Mouse (Mus musculus): ENCODE measurements around the gene Mtch1. TPM values are rescaled to one million over a fixed set of nuclear protein-coding genes. Genes with fewer than 3 reads are reported as not detected.
A peak's percentile ranks its signal among the peaks of the same experiment; 100 is the strongest.

The Mtch1 gene
- polyA plus RNA-seq, 1 experiment from 2014 or later = 467 TPM

DNA sequence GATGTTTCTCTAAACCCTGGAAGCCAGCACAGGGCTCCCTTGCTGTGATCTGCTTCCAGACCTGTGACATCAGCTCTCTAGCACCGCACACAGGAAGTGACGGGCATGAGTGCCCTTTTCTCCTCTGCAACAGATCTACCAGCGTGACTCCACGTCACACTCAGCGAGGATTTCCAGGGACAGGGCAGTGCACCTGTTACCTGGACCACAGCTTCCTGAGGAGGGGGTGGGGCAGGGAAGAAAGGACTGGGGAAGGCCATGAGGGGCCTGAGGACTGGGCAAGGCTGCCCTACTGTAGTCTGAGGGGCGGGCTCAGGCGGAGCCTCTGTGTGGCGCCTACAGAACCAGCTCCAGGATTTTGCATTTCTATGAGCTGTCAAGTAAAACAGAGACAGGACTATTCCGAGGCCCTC lies 6.1 kb downstream of the Mtch1 start:
- Histone ChIP-seq H3K4me1 (replicated peaks) (peaks cover 65% of the 10 kb centered on the region), H3K4me2 (no peak overlapping the region), H3K27me3 (no peaks in the 10 kb centered on the region), H3K36me3 (peaks cover 73% of the 10 kb centered on the region), H3K9ac (peak overlapping the region; percentile 44; the same call in 1 of the 2 replicates), H3K4me3 (no peak overlapping the region), H3K9me3 (no peaks in the 10 kb centered on the region), H3K27ac (replicated peaks) (peak overlapping the region; percentile 69)
- 24% methylated on average over 9 of the region's 9 CpGs for WGBS
- ATAC-seq (ENCODE audit: low read depth) = 0 out of 2 replicates have a peak, but pooled peaks have one; percentile 11

DNA sequence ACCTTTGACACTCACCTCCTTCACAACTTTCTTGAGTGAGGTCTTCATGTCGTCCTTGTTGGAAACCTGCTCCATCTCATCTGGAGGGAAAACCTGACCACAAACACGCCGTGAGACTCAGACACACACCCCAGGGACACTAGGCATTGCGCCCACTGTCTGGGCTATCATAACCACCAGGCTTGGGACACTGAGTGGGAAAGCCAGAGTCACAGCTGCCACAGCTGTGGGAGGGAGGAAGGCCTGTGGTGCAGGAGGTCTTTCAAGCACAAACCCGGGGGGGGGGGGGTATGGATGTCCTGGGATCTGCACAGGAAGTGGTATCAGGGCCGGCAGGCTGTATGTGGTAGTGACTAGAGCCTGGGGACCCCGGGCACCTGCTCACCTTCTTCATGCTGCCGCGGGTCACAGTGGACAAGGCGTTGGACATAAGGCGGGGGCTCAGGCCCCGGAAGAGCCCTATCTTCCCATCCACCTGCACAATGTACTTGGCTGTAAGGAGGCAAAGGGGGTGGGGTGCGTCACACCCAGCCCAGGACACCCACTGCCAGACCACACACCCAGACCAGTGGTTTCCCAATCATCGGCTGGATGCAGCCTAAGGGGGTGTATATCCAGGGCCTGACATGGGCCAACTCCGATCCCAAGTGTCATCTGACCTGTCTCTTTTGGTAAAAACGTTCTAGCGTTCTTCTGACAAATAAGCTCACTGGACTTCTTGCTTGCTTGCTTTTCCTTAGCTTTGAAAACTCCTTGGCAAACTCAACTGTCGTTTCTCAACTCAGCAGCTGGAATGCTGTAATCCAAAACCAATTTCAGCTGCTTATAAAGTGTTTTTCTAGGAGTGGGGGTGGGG lies 7.1 kb downstream of the Mtch1 start:
- Histone ChIP-seq H3K27ac (replicated peaks) (no peak overlapping the region), H3K4me1 (replicated peaks) (peaks cover 55% of the 10 kb centered on the region), H3K27me3 (no peaks in the 10 kb centered on the region), H3K4me3 (no peak overlapping the region), H3K9ac (no peak overlapping the region; the same call in 1 of the 2 replicates), H3K36me3 (peaks cover 82% of the 10 kb centered on the region), H3K9me3 (no peaks in the 10 kb centered on the region), H3K4me2 (no peak overlapping the region)
- WGBS = 81% methylated on average over 18 of the region's 18 CpGs
- no peak for ATAC-seq (ENCODE audit: low read depth)

DNA sequence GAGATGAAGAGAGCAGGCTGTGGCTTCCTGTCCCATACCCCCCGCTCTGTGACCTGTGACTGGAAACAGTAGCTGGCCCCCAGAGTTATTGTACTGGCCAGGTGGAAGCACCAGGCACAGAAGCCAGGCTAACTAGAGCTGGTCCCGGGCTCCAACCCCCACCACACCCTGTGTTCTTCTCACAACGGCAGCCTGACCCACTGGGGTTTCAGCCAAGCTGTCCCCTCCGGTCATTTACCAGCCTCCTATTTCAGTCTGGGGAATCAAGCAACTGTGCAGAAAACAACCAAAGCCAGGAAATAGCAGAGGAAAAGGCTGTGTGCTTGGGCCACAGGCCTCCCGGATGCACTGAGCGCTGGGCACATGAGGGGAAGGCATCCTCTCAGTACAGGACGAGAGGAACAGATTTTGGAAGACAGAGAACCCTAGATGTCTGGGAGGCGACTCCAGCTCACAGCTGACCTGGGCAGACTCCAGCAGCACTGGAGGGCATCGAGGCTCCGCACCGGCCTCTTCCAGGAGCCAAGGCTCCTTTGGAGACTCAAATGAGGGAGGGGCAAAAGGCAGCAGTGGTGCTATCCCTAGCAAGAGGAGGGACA lies 8.5 kb downstream of the Mtch1 start:
- Histone ChIP-seq H3K27me3 (no peaks in the 10 kb centered on the region), H3K9ac (peak overlapping the region; percentile 9; the same call in 1 of the 2 replicates), H3K4me3 (no peak overlapping the region), H3K4me1 (replicated peaks) (peaks cover 49% of the 10 kb centered on the region), H3K9me3 (no peaks in the 10 kb centered on the region), H3K36me3 (peaks cover 90% of the 10 kb centered on the region), H3K27ac (replicated peaks) (peak overlapping the region; percentile 67), H3K4me2 (no peak overlapping the region)
- WGBS = 83% methylated on average over 11 of the region's 11 CpGs
- ATAC-seq (ENCODE audit: low read depth) = no peak

DNA sequence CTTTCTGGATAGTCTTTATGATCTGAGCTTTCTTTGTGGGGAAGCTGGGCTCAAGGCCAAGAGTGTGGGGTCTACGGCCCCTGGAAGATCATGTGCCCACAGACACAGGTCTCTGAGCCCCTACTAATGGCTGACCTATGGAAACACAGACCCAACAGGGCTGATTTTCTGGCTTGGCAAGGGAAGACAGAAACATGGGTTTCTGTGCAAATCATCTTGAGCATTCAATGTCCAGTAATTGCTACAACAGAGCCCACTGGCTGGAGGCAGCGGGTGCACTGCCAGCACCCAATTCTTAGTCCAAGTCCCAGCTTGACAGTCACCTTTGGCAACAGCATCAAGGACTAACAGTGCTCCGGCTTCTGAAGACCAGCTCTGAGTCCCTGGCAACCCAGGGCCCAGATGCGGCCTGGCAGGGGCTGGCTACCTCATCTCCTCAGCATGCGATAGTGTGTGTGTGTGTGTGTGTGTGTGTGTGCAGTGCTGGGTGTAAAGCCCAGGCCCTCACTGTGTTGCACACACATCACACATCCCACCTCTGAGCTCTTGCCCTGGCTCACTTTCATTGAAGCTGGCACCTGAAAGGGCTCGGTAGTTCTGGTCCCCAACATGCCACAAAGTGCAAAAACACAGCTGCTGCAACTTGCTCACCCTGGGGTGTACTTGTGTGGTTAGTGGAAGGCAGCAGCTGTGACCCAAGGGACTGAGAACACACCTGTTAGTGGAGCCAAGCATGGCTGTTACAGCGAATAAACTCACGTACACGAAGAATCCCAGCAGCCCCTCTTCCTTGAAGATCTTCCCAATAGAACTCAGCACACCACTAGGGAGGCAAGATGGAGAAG lies 9.5 kb downstream of the Mtch1 start:
- Histone ChIP-seq H3K9me3 (no peaks in the 10 kb centered on the region), H3K4me1 (replicated peaks) (peaks cover 47% of the 10 kb centered on the region), H3K27me3 (no peaks in the 10 kb centered on the region), H3K36me3 (peaks cover 89% of the 10 kb centered on the region), H3K27ac (replicated peaks) (peak overlapping the region; percentile 67), H3K4me3 (no peak overlapping the region), H3K4me2 (no peak overlapping the region), H3K9ac (no peak overlapping the region)
- 78% methylated on average over 9 of the region's 9 CpGs for WGBS
- no peak; the same call in 1 of the 2 replicates for ATAC-seq (ENCODE audit: low read depth)

DNA sequence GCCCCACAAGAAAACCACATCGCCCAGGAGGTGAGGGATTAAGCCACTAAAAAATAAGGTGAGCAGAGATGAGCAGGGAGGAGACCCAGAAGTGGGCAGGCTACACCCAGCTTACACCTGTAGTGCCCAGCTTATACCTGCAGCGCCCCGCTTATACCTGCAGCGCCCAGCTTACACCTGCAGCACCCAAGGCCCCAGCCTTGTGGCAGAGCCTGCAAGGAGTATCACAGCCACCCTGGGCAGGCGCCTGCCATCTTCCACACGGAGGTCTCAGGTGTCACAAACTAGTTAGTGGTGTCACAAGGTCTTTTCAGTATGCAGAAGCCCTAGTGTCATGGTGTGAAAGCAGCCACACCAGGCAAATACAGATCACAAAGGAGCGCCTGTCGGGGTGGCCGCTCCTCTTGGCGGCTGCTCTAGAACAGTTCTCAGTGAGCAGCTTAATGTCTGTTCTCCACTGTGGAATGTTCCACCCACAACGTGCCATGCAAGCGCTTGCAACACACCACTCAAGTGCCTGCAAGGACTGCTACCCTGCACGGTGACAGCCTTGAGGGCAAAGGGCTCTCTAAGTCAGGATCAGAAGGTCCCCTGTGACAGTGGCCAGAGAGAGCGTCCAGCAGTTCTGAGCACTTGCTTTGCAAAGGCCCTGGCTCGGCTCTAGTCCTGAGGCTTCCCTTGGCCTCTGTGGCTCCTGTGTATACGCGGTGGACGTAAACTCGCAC lies 11.3 kb downstream of the Mtch1 start:
- Histone ChIP-seq H3K4me2 (no peak overlapping the region), H3K9me3 (no peaks in the 10 kb centered on the region), H3K27me3 (no peaks in the 10 kb centered on the region), H3K4me3 (no peak overlapping the region), H3K4me1 (replicated peaks) (peaks cover 36% of the 10 kb centered on the region), H3K36me3 (peaks cover 90% of the 10 kb centered on the region), H3K27ac (replicated peaks) (no peak overlapping the region), H3K9ac (no peak overlapping the region)
- ATAC-seq (ENCODE audit: low read depth) = no peak
- 96% methylated on average over 19 of the region's 19 CpGs for WGBS

DNA sequence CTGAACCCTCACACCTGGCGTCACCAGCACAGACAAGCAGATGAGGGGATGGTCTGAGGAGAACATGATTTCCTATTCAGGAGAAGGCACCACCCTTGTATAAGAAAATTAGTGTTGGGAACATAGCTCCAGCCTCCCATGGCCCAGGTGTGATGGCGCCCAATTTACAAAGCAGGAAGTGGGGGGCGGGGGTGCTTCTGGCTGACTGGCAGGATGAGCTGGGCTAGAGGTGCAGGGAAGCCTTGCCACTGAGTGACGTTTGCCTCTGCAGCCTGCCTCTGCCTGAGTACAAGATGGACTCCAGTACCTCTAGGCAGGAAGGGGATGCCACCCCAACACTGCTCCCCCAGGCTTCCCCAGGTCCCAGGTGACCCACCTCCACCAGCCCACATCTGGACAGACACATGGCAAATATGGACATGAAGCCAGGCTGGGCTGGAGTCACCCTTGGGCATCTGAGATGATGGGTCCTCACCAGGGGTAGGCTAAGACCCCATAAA lies 15.5 kb downstream of the Mtch1 start:
- no peak for ATAC-seq (ENCODE audit: low read depth)
- Histone ChIP-seq H3K4me2 (no peak overlapping the region), H3K27ac (replicated peaks) (no peak overlapping the region), H3K4me1 (replicated peaks) (peaks cover 18% of the 10 kb centered on the region), H3K9me3 (no peaks in the 10 kb centered on the region), H3K27me3 (peaks cover 4% of the 10 kb centered on the region; the same call in 1 of the 2 replicates), H3K4me3 (no peak overlapping the region), H3K9ac (no peak overlapping the region), H3K36me3 (peaks cover 68% of the 10 kb centered on the region)
- 87% methylated on average over 4 of the region's 4 CpGs for WGBS

DNA sequence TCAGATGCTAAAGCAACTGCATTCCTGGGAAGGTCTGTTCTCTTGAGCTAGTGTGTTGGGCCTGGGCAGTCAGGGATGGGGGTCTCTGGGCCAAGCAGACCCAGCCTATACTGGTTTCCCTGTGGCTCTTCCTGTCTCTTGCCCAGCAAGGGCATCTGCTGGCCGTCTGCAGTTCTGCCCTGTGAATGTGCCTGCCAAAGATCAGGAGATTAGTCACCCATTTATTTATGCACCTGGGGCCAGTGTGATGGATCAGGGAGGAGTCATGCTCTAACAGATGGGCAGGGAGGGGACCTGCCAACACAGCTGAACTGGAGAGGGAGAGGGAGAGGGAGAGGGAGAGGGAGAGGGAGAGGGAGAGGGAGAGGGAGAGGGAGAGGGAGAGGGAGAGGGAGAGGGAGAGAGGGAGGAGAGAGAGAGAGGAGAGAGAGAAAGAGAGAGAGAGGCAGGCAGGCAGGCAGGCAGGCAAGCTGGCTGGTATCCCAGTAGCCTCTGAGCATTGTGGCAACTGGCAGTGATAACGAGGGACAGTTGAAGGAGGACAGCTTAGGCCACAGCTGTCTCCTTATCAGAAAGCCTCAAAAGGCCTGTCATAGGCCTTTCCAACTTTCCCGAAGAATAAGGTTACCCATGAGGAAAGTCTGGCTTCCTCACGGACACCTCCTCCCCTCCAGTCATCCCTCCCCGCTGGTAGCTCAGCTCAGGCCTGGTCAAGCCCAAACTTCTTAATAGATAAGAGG lies 16.9 kb downstream of the Mtch1 start:
- Histone ChIP-seq H3K27ac (replicated peaks) (peak overlapping the region; percentile 76), H3K4me1 (replicated peaks) (peaks cover 32% of the 10 kb centered on the region), H3K27me3 (peaks cover 4% of the 10 kb centered on the region; the same call in 1 of the 2 replicates), H3K4me2 (no peak overlapping the region), H3K4me3 (no peak overlapping the region), H3K9ac (no peak overlapping the region), H3K36me3 (peaks cover 54% of the 10 kb centered on the region), H3K9me3 (no peaks in the 10 kb centered on the region)
- 38% methylated on average over 5 of the region's 5 CpGs for WGBS
- peak; percentile 40; the same call in 1 of the 2 replicates for ATAC-seq (ENCODE audit: low read depth)

DNA sequence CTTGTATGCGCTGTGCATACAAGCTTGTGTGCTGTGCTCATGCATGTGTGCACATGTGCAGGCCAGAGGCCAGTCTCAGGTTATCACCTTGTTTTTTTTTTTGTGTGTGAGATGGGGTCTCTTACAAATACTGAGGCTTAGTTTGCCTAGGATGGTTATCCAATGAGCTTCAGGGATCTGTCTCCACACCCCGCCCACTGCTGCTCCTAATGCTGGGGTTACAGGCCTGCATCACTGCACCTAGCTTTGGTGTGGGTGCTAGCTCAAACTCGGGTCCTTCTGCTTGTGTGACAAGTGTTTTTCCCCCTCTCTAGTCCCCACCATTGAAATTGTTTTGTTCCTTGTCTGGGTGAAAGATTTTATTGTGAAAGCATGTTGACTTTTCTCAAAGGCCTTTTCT lies 17.5 kb downstream of the Mtch1 start:
- H3K27ac ChIP-seq (replicated peaks) = peak overlapping the region; percentile 76
- H3K4me2 ChIP-seq = no peak overlapping the region
- no peak overlapping the region for H3K4me3 ChIP-seq
- H3K9me3 ChIP-seq = no peaks in the 10 kb centered on the region
- no peak overlapping the region for H3K9ac ChIP-seq
- H3K4me1 ChIP-seq (replicated peaks) = peaks cover 36% of the 10 kb centered on the region
- WGBS = 91% methylated on average over 3 of the region's 3 CpGs
- no peak for ATAC-seq (ENCODE audit: low read depth)
- H3K27me3 ChIP-seq = peaks cover 4% of the 10 kb centered on the region; the same call in 1 of the 2 replicates
- H3K36me3 ChIP-seq = peaks cover 48% of the 10 kb centered on the region

DNA sequence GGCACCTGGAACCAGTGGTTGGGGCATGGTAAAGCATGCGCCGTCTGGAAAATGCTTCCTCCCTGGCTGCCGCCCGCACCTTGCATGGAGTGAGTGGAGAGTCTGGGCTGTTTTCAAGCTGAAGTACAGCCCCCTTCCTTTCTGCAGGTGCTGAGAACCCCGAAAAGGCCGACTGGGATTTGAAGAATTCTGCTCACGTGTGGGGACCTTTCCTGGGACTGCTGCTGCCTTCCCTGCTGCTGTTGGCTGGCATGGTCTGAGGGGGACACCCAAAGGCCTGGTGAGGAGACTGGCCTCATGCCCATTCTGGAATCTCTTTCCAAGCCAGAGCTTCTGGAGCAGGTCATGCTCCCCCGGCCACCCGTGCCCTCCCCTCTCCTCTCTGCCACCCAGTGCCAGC lies 20.0 kb downstream of the Mtch1 start:
- no peak overlapping the region for H3K4me3 ChIP-seq
- no peak overlapping the region for H3K27ac ChIP-seq (replicated peaks)
- H3K4me1 ChIP-seq (replicated peaks) = peaks cover 38% of the 10 kb centered on the region
- ATAC-seq (ENCODE audit: low read depth) = no peak
- H3K9ac ChIP-seq = peak overlapping the region; percentile 59; the same call in 1 of the 2 replicates
- WGBS = 79% methylated on average over 9 of the region's 9 CpGs
- no peaks in the 10 kb centered on the region for H3K9me3 ChIP-seq
- peaks cover 27% of the 10 kb centered on the region for H3K36me3 ChIP-seq
- H3K27me3 ChIP-seq = peaks cover 18% of the 10 kb centered on the region
- no peak overlapping the region for H3K4me2 ChIP-seq

DNA sequence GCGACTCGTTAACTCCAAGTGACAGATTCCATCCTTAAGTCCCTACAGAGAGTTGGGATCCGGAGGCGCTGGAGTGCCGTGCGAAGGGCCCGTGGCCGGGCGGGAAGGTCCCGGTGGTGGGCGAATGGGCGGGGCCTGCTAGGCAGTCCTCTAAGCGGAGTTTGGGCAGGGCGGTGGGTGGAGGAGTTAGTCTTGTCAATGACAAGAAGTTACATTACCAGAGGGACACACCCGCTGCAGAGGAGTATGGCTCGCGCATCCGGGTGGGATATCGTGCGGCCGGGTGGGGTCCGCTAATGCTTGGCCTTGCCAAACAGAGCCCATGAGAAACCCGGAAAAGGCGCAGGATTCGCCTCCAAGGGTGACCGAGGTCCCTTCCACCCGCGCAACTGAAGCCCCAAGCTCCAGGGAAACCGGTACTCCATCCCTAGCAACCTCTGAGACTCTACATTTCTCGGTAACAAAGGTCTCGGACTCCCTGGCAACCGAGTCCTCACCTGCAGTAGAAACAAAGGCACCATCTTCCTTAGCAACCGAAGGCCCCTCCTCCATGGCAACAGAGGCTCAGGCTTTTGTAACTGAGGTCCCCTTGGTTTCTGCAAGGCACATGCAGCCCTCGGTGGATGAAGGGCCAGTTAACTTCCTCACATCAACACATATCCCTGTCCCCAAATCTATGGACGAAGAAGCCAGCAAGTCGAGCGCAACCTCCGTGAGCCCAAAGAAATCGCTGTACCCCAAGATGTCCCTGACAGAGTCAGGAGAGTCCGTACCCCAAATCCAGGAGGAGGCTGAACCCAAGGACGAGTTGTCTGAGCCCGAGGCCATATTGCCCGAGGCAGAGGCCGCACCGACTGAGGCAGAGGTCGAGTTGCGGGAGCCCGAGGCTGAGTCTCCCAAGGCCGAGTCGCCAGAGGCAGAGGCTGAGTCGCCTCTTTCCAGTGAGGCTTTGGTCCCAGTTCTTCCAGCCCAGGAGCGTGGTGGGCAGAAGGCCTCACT lies 20.9 kb downstream of the Mtch1 start:
- peaks cover 26% of the 10 kb centered on the region for H3K27me3 ChIP-seq
- WGBS = 10% methylated on average over 52 of the region's 52 CpGs
- H3K27ac ChIP-seq (replicated peaks) = peak overlapping the region; percentile 65
- H3K4me3 ChIP-seq = peak overlapping the region; percentile 29
- H3K4me1 ChIP-seq (replicated peaks) = peaks cover 44% of the 10 kb centered on the region
- no peaks in the 10 kb centered on the region for H3K9me3 ChIP-seq
- peaks cover 19% of the 10 kb centered on the region for H3K36me3 ChIP-seq
- ATAC-seq (ENCODE audit: low read depth) = peak; percentile 46
- peak overlapping the region; percentile 59 for H3K9ac ChIP-seq
- peak overlapping the region; percentile 58 for H3K4me2 ChIP-seq
